Mouse (Mus musculus): ENCODE results near the gene Tmem107.

The Tmem107 gene

DNA sequence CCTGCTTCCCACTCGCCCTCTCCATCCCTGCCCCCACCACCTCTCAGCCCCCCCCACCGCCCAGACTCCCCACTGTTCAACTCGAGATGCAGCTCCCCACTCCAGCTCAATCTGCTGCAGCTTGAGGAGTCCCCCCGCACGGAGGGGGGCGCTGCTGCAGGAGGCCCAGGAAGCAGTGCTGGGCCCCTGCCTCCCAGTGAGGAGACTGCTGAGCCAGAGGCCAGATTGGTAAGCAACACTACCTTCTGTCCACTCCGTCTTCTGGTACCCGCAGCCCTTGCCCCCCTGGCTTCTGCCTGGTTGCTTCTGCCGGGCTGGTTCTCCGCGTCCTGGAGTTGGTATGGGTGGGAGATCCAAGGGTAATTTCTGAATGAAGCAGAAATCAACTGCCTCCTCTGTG, 36.2 kb downstream of the Tmem107 start:
- no peak for DNase-seq (ENCODE audit: low read depth, low spot score)

DNA sequence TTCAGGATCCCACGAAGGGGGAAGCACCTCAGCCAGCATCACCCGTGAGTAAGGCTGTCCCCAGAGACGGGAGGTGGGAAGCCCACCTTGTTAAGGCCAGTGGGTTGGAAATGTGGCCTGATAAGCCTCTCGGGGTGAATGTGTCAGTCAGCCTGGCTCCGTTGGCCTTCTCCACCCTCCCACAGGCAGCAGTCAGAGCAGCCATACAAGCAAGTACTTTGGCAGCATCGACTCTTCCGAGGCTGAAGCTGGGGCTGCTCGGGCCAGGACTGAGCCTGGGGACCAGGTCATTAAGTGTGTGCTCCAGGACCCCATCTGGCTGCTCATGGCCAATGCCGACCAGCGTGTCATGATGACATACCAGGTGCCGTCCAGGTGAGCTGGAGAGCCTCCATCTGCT, 37.1 kb downstream of the Tmem107 start:
- no peak for DNase-seq (ENCODE audit: low read depth, low spot score)

DNA sequence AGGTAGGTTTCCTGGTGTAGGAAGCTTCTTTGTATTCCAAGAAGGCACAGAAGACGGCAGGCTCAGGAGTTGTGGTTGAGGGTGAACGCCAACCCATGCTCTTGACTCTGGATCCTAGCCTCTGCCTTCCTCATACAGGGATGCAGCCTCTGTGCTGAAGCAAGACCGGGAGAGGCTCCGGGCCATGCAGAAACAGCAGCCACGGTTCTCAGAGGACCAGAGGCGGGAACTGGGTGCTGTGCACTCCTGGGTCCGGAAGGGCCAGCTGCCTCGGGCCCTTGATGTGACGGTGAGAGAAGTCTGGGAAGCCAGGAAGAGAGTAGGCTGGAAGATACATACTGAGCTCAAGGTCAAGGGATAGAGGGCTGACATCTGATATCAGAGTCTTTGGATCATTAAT, 37.6 kb downstream of the Tmem107 start:
- DNase-seq (ENCODE audit: low read depth, low spot score): no peak

- DNase-seq (ENCODE audit: low read depth, low spot score): no peak
These were observed 38.7 kb downstream of the Tmem107 start for GRCm38 (mm10) chr11:69109032-69109900.

GRCm38 (mm10) chr11:69110319-69111046, 39.9 kb downstream of the Tmem107 start:
- DNase-seq (ENCODE audit: low read depth, low spot score): peak; percentile 91

GRCm38 (mm10) chr11:69111051-69111810, 40.6 kb downstream of the Tmem107 start:
- DNase-seq (ENCODE audit: low read depth, low spot score): no peak

GRCm38 (mm10) chr11:69111865-69112264, 41.3 kb downstream of the Tmem107 start:
- DNase-seq (ENCODE audit: low read depth, low spot score): no peak

- DNase-seq (ENCODE audit: low read depth, low spot score): no peak
These were observed 43.4 kb downstream of the Tmem107 start for GRCm38 (mm10) chr11:69114018-69114417.

DNA sequence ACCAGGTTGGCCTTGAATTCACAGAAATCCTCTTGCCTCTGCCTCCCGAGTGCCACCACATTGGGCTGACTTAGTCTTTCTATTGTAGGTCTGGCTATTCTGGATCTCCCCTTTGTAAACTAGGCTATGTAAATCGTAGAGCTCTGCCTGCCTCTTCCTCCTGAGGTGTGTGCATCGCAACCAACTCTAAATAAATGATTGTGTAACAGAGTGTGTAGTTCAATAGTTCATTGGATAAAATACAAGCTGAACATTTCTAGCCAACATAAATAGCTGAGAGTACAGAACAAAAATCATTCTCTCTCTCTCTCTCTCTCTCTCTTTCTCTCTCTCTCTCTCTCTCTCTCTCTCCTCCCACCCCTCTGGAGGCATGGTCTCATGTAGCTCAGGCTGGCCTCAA, 44.0 kb downstream of the Tmem107 start:
- DNase-seq (ENCODE audit: low read depth, low spot score): no peak

DNA sequence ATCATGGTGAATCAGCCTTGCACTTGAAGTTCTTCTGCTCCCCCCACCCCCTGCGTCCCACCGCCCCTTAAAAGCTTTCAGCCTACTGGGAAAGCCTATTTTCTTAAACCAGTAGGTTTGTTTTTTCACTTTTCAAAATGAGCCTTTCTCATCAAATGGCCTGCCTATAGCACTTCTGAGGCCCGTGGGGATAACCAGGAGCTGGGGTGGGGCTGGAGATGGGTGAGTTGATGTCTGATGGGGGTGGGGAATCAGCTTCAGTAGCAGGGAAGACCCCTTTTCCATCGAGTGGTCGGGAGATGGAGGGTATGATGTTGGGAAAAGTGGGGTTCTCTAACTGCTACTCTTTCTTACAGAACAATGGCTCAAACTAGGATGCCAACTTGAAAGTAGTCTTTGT, 46.2 kb downstream of the Tmem107 start:
- DNase-seq (ENCODE audit: low read depth, low spot score): no peak

DNA sequence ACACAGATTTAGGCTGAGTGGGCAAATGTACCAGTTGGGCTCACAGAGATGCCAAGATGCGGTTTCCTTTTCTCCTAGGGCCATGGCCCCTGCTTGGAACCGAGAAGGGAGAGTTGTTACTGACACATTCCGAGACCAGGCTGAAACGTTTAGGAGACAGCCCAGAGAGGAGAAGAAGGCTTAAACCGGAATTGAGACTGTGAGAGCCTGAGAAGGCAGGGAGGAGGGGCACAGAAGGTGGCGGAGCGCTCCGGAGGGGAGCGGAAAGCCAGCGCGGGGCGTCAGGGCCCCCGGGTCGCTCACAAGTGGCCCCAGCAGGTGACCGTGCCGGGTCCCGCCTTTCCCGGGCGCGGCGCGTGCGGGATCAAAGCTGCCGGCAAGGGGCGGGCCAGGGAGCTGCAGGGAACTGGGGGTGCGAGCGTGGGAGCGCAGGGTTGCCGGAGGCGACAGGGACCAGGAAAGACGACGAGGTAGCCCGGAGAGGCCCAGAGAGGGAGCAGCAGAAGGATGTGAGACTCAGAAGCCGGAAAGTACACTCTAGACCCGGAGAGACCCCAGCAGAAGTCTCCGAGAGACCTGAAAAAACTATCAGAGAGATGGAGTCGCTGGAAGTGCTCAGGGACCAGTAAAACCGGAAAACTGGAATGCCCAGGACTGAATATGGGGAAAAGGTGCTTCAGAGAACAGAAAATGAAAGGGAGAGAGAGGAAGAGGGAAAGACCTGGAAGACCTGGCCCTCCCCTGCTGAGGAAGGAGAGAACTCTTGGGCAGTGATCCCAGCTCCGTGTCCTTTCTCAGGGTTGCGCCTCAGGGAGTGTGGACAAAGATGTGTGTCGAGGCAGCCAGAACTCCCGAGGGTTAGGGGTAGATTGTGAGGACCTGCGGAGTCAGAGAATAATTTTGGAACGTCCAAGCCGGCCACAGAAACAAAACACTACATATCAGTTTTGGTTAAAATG, 47.4 kb downstream of the Tmem107 start:
- DNase-seq (ENCODE audit: low read depth, low spot score): peak; percentile 74

DNA sequence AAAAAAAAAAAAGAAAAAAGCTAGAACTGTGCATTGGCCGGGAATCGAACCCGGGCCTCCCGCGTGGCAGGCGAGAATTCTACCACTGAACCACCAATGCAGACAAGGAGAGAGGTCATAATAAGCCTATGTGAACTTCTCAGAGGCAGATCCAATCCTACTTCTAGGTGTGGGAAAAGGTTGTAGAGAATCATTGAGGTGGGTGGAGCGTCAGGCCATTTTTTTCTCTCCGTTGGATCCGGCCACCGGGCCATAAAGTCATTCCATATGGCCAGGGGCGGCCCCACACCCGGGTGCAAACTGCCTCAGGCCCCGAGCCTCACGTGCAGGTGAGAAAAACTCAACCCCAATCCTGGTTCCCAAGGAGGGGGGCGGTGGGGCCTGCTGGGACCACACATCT, 48.2 kb downstream of the Tmem107 start:
- peak; percentile 89 for DNase-seq (ENCODE audit: low read depth, low spot score)

GRCm38 (mm10) chr11:69119446-69120155, 49.0 kb downstream of the Tmem107 start:
- no peak for DNase-seq (ENCODE audit: low read depth, low spot score)

DNA sequence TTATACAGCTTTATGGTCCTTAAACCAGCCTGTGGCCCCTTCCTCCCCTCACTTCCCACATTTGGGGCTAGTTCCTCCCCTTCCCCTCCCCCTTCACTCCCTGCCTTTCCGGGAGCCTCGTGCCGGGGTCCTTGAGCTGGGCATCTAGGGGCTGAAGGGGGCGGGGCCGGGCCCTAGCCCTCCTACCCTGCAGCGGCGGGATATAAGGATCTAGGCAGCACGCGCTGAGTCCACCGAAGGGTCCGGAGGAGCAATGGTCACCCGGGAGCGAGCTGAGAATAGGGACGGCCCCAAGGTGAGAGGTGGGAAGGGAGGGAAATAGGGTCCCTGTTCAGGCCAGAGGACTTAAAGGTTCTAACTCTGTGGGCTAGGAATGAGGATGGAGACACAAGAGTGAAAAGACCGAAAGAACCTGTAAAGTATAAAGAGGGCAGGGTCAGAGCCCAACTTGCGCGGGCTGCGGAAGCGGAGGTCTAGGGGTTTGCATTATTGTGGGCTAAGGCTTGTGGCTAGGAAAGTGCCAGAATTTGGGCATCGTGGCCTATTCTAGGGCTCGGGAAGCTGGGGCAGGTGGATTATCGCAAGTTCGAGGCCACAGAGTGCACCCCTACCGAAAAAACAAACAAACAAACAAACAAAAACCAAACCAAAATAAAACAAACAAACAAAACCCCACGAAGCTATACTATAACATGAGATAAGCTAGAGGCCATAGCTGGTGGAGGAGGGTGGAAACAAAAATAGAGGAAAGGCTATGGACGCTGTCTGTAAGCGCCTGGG, 49.8 kb downstream of the Tmem107 start, which contains the start of gene Hes7:
TSS of gene Hes7 (plus strand) at position 184 of the 780 bp plus-strand sequence.
- no peak for DNase-seq (ENCODE audit: low read depth, low spot score)

DNA sequence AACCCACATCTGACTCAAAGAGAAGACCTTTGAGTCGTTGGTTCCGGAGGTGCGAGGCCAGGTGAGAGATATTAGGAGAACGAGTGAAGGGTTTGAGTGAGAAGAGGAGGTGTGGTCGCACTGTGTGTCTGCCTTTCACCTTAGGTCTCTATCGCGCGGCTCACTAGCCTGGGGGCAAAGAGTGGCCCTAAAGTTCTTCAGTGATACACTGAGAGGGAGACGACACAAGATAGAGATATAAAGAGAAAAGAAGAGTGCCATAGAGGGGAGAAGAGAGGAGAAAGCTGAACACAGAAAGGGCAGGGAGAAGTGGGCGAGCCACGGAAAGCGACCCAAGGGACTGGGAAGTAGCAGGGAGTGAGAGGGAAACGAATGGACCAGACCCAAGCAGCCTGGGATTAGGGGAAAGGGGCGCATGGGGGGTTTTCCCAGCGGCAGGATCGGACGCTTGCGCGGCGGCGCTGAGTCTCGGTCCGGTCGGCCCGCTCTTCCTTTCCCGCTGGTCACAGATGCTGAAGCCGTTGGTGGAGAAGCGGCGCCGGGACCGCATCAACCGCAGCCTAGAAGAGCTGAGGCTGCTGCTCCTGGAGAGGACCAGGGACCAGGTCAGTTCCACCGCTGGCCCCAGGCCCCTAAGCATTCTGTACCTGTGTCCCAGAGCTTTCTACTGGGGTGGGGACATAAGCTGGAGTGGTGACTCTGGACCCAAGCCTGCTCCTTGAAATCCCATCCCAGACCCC, 50.6 kb downstream of the Tmem107 start:
- DNase-seq (ENCODE audit: low read depth, low spot score): peak; percentile 49

DNA sequence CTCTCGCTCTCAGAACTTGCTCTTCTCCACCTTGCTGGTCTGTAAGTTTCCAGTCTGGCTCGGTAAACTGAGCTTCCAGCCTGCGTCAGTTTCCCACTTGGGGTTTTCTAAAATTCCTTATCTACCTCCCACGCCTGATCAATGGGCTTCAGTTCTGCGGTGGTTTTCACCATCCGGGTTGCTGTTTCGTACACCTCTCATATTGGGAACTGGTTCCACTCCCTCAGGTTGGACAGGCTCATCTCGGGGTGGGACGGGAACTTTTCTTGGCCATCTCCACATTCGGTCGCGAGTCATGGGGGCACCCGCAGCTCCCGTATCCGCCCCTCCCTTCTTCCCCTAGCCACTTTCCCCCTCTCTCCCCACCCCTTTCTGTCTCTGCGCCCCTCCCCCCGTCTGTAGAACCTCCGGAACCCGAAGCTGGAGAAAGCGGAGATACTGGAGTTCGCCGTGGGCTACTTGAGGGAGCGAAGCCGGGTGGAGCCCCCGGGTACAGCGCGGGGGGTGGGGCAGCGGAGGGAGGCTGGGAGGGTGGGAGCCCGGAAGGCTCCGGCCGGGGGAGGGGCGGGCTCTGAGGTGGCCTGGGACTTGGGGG, 51.2 kb downstream of the Tmem107 start:
- DNase-seq (ENCODE audit: low read depth, low spot score): peak; percentile 77

- DNase-seq (ENCODE audit: low read depth, low spot score): peak; percentile 82
These were observed 51.8 kb downstream of the Tmem107 start, which contains the start of gene 9130213A22Rik for GRCm38 (mm10) chr11:69122336-69122951. Gene 9130213A22Rik, minus strand, starts transcription at chr11:69122589.
